Mouse (Mus musculus): ENCODE measurements around the gene Jph4. TPM values are rescaled to one million over a fixed set of nuclear protein-coding genes. Genes with fewer than 3 reads are reported as not detected.

Jph4 gene
- polyA plus RNA-seq, 1 experiment from 2014 or later = 11.5 TPM

DNA sequence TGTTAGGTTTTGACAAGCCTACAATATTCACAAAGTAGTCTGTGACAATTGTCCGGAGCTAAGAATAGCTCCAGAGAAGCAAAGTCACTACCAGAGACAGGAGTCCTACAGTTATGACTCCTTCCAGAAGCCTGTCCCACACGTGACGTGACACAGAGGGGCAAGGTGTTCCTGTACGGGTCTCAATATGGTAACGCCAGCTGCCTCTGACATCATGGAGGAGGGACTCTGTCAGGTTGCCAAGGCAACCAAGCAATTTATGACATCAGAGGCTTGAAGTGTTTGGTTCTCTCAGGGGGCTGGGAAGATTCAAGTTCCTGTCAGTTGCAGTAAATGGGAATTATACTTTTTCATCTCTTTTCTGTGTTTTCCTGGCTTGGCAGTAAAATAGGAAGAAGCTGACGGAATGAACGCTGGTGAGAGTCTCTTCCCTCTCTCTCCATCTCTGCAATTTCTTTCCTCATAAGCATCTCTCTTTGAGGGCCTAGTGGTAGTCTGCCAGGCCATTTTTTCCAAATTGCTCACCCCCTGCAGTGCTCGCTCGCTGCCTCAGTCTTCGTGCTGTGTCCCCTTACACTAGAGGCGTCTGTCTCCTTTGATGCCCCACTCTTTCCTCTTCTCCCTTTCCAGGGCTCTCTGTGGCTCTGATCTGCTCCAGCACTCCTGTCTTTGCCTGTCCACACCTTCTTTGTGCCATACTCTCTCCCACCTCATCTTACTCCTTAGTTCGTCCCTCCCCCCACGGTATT is 27.4 kb downstream of the Jph4 start:
- H3K4me1 ChIP-seq = peaks cover 53% of the 10 kb centered on the region
- no peaks in the 10 kb centered on the region for H3K36me3 ChIP-seq
- H3K9ac ChIP-seq = peak overlapping the region; percentile 47
- peak overlapping the region; percentile 67 for H3K4me3 ChIP-seq
- WGBS = 56% methylated on average over 13 of the region's 13 CpGs
- peak overlapping the region; percentile 5; the same call in 1 of the 2 replicates for H3K27ac ChIP-seq
- H3K4me2 ChIP-seq (replicated peaks) = peak overlapping the region; percentile 70
- H3K9me3 ChIP-seq (replicated peaks) = no peaks in the 10 kb centered on the region
- ATAC-seq (ENCODE audit: low FRiP score) = no peak
- H3K27me3 ChIP-seq = no peaks in the 10 kb centered on the region

DNA sequence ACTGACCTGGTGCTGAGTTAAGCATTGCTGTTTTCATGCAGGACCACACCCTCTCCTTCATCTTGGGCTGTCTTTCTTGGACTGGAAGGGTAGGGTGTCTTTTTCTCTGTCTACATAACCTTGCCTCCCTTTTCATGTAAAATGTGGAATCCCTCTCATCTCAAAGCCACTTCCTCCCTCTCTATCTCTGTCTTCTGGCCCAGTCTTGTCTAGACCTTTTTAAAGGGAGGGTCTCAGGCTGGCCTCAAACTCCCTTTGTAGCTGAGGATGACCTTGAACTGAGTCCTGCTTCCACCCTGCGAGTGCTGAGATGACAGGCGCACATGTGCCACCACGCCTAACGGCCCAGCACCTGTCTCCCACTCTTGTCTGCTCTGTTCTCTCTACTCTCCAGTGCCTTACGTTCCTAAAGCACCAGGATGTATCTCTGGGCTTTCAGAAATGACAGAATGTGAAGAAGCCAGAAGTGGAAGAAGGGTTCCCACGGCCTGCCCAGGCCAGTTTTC is 30.7 kb downstream of the Jph4 start:
- 0 out of 2 replicates have a peak, but pooled peaks have one; percentile 15 for ATAC-seq (ENCODE audit: low FRiP score)
- Histone ChIP-seq H3K9me3 (replicated peaks) (no peaks in the 10 kb centered on the region), H3K27me3 (no peaks in the 10 kb centered on the region), H3K4me3 (no peak overlapping the region), H3K36me3 (no peaks in the 10 kb centered on the region), H3K9ac (no peak overlapping the region), H3K4me1 (peaks cover 55% of the 10 kb centered on the region), H3K4me2 (replicated peaks) (no peak overlapping the region), H3K27ac (peak overlapping the region; percentile 83)
- WGBS = 80% methylated on average over 6 of the region's 6 CpGs

DNA sequence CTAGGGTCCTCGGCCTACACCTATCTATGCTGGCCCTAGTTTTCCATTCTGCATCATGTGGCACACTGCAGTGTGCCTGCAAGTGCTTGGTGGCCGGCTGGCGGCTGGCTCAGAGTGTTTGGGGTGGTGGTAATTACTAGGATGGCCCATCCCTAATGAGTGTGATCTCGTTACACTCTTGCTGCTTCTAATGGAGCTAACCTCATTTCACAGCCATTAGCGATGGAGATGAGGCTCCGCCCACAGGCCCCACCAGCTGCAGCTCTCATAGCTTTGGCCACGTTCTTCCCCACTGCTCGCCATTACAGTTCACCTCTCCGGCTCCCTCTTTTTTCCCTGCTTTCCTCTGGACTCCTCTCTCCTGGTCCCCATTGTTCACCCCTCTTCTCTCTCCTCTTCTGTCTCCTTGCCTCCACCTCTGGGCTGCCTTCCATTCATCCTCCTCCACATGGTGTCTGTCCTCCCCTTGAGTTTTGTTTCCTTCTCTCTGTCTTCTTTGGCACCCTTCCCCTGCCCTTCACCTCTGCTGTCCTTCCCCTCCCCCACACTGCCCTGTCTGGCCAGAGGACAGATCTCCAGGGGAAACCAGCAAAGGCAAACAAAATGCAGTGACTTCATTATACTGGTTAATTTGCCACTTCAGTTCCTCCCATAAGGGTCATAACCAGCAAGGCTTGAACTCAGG is 31.3 kb downstream of the Jph4 start:
- peak overlapping the region; percentile 28; the same call in 1 of the 2 replicates for H3K9ac ChIP-seq
- H3K4me2 ChIP-seq (replicated peaks) = peak overlapping the region; percentile 11
- H3K27ac ChIP-seq = peak overlapping the region; percentile 83
- no peaks in the 10 kb centered on the region for H3K27me3 ChIP-seq
- H3K36me3 ChIP-seq = no peaks in the 10 kb centered on the region
- H3K4me1 ChIP-seq = peaks cover 51% of the 10 kb centered on the region
- peak; percentile 72 for ATAC-seq (ENCODE audit: low FRiP score)
- no peaks in the 10 kb centered on the region for H3K9me3 ChIP-seq (replicated peaks)
- WGBS = 34% methylated on average over 9 of the region's 9 CpGs
- no peak overlapping the region for H3K4me3 ChIP-seq

DNA sequence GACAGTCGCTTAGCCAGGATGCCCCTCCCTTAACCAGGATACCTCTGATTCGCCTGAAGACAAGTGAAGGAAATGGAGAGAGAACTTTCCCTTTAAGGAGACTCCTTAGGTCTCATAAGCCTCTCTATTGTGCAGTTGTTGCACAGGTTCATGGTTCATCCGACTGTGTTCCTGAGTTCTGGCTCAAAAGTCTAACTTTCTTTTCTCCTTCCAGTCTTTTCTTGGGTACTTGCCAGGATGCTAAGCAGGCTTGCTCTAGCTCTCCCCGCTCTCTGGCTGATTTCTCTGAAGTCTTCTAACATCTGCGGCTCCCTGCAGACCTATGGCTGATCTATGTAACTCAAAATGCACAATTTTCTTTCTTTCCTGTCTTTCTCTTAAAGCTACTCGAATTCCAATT is 33.3 kb downstream of the Jph4 start:
- Histone ChIP-seq H3K36me3 (no peaks in the 10 kb centered on the region), H3K4me1 (peaks cover 48% of the 10 kb centered on the region), H3K27ac (no peak overlapping the region), H3K4me2 (replicated peaks) (no peak overlapping the region), H3K4me3 (no peak overlapping the region), H3K9me3 (replicated peaks) (no peaks in the 10 kb centered on the region), H3K9ac (no peak overlapping the region), H3K27me3 (peaks cover 4% of the 10 kb centered on the region; the same call in 1 of the 2 replicates)
- ATAC-seq (ENCODE audit: low FRiP score) = no peak
- 77% methylated on average over 6 of the region's 6 CpGs for WGBS

DNA sequence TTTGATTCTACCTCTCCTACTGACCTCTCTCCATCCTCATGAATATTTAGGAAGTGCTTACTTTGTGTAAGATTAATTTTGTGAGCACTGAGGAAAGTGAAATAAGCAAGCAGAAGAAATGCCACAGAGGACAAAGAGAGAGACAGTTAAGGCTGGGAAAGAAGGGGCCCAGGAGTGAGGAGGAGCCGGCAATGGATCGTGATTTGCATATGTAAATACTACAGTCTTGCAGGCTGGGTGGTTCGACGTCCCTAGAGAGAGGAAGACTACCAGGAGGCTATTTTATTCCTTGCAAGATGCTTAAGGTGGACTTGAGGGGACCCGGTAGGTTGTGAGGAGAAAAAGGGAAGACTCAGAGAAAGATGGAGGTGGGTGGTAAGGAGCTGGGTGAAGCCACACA is 35.6 kb downstream of the Jph4 start:
- H3K4me2 ChIP-seq (replicated peaks) = no peak overlapping the region
- no peak overlapping the region for H3K4me3 ChIP-seq
- H3K27me3 ChIP-seq = peaks cover 13% of the 10 kb centered on the region; the same call in 1 of the 2 replicates
- 20% methylated on average over 5 of the region's 5 CpGs for WGBS
- no peak for ATAC-seq (ENCODE audit: low FRiP score)
- no peaks in the 10 kb centered on the region for H3K36me3 ChIP-seq
- H3K27ac ChIP-seq = no peak overlapping the region
- no peak overlapping the region for H3K9ac ChIP-seq
- H3K4me1 ChIP-seq = peaks cover 47% of the 10 kb centered on the region
- no peaks in the 10 kb centered on the region for H3K9me3 ChIP-seq (replicated peaks)

DNA sequence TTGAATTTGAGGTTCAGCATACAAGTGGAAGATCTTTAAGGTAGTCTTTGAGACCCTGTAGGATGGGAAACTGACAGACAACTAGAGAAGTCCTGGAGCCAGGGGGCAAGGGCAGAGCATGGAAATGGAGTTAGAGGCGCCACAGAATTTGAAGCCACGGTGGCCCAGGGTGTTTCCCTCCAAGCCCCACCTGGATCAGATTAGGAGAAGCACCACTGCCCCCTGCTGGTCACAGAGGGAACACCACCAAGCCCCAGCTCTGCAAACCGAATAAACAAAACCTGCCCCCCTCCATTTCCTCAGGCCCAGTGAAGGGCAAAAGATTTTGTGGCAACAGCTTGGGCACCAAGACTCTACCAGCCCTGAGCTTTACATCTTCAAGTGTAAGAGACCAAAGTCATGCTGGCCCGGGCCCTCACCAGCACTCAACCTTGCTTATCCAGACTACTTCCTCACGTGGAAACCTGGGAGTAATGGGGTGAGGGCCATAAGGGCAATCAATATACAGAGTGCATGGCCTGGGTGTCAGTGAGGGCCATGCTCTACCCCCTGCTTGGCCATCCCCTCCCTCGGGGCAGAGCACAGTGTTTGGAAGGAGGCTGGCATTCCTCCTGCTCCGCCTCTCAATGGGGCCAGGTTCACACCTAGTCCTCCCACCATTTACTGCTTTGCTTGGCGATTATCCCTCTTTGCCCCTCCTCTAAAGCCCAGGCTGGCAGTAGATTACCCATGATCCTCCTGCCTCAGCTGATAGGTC is 37.3 kb downstream of the Jph4 start:
- 19% methylated on average over 8 of the region's 8 CpGs for WGBS
- Histone ChIP-seq H3K27ac (peak overlapping the region; percentile 90), H3K4me2 (replicated peaks) (peak overlapping the region; percentile 42), H3K27me3 (peaks cover 13% of the 10 kb centered on the region; the same call in 1 of the 2 replicates), H3K9ac (peak overlapping the region; percentile 45), H3K4me3 (no peak overlapping the region), H3K9me3 (replicated peaks) (no peaks in the 10 kb centered on the region), H3K4me1 (peaks cover 36% of the 10 kb centered on the region), H3K36me3 (peaks cover 6% of the 10 kb centered on the region; the same call in 1 of the 2 replicates)
- ATAC-seq (ENCODE audit: low FRiP score) = peak; percentile 36

DNA sequence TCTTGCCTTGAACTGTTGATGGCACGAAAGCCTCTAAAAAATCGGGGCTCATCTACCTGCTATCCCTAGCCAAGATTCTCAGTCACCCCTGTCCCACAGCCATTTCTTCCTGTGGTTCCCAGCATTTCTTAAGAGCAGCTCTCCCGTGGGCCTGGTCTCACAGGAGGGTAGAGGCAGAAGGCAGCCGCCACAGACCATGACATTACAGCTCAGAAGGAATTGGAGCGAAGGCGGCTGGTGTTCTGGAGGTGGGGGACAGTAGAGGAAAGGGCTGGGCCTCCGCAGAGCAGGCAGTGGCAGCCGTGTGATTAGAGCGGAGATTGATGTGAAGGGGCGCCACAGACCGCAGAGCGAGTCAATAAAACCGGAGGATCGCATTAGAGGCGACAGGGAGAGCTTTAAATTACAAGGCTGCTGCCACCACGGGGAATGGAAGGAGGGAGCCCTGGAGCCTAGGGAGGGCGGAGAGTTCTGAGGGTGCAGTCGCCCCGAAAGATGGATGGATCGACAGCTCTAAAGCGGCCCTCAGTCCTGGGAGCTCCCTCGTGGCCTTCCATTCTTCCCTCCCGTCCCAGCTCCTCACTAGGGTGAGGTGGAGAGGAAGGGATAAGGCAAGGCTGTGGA is 38.3 kb downstream of the Jph4 start:
- peak overlapping the region; percentile 45 for H3K9ac ChIP-seq
- ATAC-seq (ENCODE audit: low FRiP score) = peak; percentile 82
- H3K4me2 ChIP-seq (replicated peaks) = peak overlapping the region; percentile 42
- WGBS = 1% methylated on average over 23 of the region's 23 CpGs
- peaks cover 15% of the 10 kb centered on the region for H3K36me3 ChIP-seq
- H3K9me3 ChIP-seq (replicated peaks) = no peaks in the 10 kb centered on the region
- peak overlapping the region; percentile 90 for H3K27ac ChIP-seq
- H3K4me3 ChIP-seq = peak overlapping the region; percentile 8; the same call in 1 of the 2 replicates
- H3K27me3 ChIP-seq = peaks cover 13% of the 10 kb centered on the region; the same call in 1 of the 2 replicates
- H3K4me1 ChIP-seq = peaks cover 36% of the 10 kb centered on the region

DNA sequence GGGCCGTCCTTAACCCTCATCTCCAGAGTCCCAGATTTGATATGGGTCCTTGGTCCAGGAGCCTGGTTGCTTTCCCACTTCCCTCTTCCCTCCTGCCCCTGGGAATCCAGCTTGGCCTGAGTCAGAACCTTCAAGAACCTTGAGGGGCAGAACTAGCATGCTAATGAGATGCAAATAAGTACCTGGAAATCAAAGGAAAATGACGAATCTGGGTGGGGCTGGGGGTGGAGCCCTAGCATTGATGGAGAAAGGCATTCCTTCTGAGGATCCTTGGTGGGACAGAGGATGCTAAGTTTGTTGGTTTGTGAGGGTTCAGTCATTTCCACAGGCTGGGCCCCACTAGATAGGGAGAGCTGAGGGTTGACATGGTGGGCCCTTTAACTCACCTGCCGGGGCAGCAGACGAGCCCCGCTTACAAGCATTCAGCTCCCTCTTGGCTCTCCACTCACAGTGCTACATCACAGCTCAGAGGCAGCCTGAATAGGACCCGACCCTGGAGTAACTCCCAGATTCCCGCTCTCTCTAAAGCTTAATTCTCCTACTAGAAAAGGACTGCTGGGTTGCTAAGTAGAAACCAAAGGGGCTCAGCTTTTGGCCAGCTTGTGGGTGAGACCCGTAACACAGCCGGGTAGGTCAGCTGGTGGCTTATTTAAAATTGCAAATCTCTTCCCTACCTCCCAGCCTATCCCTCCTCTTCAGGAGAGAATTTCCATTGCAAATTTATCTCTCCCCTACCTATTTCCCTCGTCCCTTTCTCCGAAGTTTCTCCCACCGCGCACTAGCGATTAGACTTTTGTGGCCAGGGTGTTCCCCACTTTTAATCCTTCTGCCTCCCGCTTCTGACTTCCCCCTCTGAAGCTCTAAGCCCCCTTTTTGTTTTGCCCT is 39.0 kb downstream of the Jph4 start:
- H3K27ac ChIP-seq = peak overlapping the region; percentile 90
- H3K4me1 ChIP-seq = peaks cover 41% of the 10 kb centered on the region
- peak overlapping the region; percentile 8; the same call in 1 of the 2 replicates for H3K4me3 ChIP-seq
- peak overlapping the region; percentile 42 for H3K4me2 ChIP-seq (replicated peaks)
- H3K27me3 ChIP-seq = peaks cover 16% of the 10 kb centered on the region; the same call in 1 of the 2 replicates
- H3K9me3 ChIP-seq (replicated peaks) = no peaks in the 10 kb centered on the region
- WGBS = 11% methylated on average over 15 of the region's 15 CpGs
- peak overlapping the region; percentile 45 for H3K9ac ChIP-seq
- peaks cover 23% of the 10 kb centered on the region for H3K36me3 ChIP-seq
- ATAC-seq (ENCODE audit: low FRiP score) = no peak

DNA sequence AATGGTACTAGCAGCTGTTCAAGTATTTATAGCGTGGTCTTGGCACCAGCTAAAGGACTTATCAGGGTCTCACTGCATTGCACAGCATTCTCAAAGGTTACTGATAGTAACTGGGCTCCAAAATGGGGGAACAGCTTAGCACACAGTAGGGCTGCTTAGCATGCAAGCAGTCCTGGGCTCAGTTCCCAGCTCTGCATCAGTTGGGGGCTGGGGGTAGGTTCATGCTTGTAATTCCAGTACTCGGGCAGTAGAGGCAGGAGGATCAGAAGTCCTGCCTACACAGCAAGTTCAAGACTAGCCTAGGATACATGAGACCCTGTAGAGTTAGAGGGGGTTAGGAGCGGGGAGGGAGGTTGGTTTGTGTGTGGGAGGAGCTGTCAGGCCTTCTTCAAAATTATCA is 39.8 kb downstream of the Jph4 start:
- no peak overlapping the region for H3K4me3 ChIP-seq
- no peak for ATAC-seq (ENCODE audit: low FRiP score)
- H3K36me3 ChIP-seq = peaks cover 30% of the 10 kb centered on the region
- 57% methylated on average over 3 of the region's 3 CpGs for WGBS
- no peak overlapping the region for H3K4me2 ChIP-seq (replicated peaks)
- H3K27me3 ChIP-seq = peaks cover 16% of the 10 kb centered on the region; the same call in 1 of the 2 replicates
- peaks cover 48% of the 10 kb centered on the region for H3K4me1 ChIP-seq
- 0 out of 2 replicates have a peak overlapping the region, but pooled peaks have one; percentile 1 for H3K9ac ChIP-seq
- H3K27ac ChIP-seq = 0 out of 2 replicates have a peak overlapping the region, but pooled peaks have one; percentile 90
- H3K9me3 ChIP-seq (replicated peaks) = no peaks in the 10 kb centered on the region

DNA sequence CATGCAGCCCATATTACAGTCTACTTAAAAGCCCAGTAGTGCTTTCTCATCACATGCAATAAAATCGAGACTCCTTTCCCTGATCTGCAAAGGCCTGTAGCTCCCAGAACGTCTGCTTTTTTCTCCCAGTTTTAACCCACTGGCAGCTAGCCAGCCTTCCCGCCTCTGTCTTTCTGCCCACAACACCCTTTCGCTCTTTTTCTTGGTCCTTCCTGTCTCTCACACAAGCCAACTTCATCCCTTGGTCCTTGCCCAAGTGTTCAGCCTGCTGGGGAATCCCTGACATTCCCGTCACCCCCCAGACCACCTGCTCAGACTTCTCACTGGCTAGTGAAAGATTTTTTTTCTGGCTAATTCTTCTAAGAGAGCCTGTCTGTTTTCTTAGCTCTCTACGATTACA is 40.5 kb downstream of the Jph4 start:
- H3K36me3 ChIP-seq = peaks cover 38% of the 10 kb centered on the region
- no peak overlapping the region for H3K4me3 ChIP-seq
- no peak overlapping the region for H3K27ac ChIP-seq
- peaks cover 53% of the 10 kb centered on the region for H3K4me1 ChIP-seq
- no peak for ATAC-seq (ENCODE audit: low FRiP score)
- peaks cover 16% of the 10 kb centered on the region; the same call in 1 of the 2 replicates for H3K27me3 ChIP-seq
- WGBS = 70% methylated on average over 6 of the region's 6 CpGs
- no peaks in the 10 kb centered on the region for H3K9me3 ChIP-seq (replicated peaks)
- no peak overlapping the region for H3K9ac ChIP-seq
- no peak overlapping the region for H3K4me2 ChIP-seq (replicated peaks)

DNA sequence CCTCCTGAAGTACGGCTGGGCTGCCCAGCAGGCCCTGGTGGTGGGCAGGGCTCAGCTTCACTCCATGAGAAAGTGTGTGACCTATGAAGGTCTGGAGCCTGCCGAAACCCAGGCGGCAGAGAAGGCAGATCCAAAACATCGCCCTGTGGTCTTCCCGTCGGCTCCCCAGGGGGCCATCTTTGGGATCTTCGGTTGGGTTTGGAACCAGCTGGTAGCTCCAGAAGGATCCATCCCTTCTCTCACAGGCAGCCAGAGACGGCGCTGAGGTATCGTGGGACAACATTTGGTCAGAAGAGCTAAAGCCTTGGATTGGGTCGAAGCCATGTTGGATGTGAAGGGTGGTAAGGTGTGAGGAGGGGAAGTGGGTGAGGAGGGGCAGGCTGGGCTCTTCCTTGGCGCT is 42.3 kb downstream of the Jph4 start:
- 96% methylated on average over 12 of the region's 12 CpGs for WGBS
- no peak overlapping the region for H3K4me2 ChIP-seq (replicated peaks)
- H3K9ac ChIP-seq = no peak overlapping the region
- H3K36me3 ChIP-seq = peaks cover 56% of the 10 kb centered on the region
- H3K9me3 ChIP-seq (replicated peaks) = no peaks in the 10 kb centered on the region
- H3K4me3 ChIP-seq = no peak overlapping the region
- H3K4me1 ChIP-seq = peaks cover 45% of the 10 kb centered on the region
- no peak for ATAC-seq (ENCODE audit: low FRiP score)
- no peak overlapping the region for H3K27ac ChIP-seq
- peaks cover 16% of the 10 kb centered on the region; the same call in 1 of the 2 replicates for H3K27me3 ChIP-seq
